Mouse (Mus musculus): Measurements from ENCODE around the gene Rbck1. TPM values are rescaled to one million over a fixed set of nuclear protein-coding genes. Genes with fewer than 3 reads are reported as not detected.

Rbck1 gene
- total and polyA plus RNA-seq, 3 experiments, result 44.3 to 107 (median 45.2) TPM

DNA sequence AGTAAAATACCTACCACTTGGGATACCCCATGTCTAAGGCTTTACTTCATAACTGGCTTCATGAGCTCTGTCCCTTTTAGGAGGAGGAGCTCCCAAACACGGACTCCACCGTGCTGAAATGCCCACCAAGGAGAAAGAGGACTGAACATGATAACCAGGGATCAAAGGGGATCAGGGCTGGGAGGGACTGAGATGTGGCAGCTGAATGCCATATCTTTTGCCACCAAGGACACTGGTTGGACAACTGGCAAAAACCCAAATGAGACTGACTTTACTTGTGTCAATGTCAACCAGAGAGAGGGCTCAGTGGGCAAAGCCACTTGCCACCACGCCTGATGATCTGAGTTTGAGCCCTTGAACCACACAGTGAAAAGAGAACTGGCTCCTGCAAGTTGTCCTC lies 7.6 kb downstream of the Rbck1 start:
- H3K9ac ChIP-seq (ENCODE audit: low read depth, low read length), result no peak overlapping the region
- H3K4me3 ChIP-seq, result no peak overlapping the region
- 61% methylated on average over 3 of the region's 3 CpGs for WGBS
- peaks cover 8% of the 10 kb centered on the region for H3K36me3 ChIP-seq (ENCODE audit: control insufficient read depth, insufficient read depth, low read length)
- H3K27ac ChIP-seq, result no peak overlapping the region
- no peaks in the 10 kb centered on the region for H3K79me2 ChIP-seq (replicated peaks; ENCODE audit: control insufficient read depth, insufficient read depth, low read length)
- no peak for DNase-seq
- H3K4me1 ChIP-seq (ENCODE audit: control insufficient read depth, insufficient read depth, low read length), result peaks cover 4% of the 10 kb centered on the region
- TF ChIP-seq POLR2A (IDR thresholded peaks at IDR 0.05; ENCODE audit: insufficient read depth, low read depth, low read length), result no peak
- no peak for TF ChIP-seq EP300 (IDR thresholded peaks at IDR 0.05; ENCODE audit: insufficient read depth, low read depth, low read length)
- no peak for TF ChIP-seq CTCF (IDR thresholded peaks at IDR 0.05)
- no peaks in the 10 kb centered on the region for H3K27me3 ChIP-seq (ENCODE audit: control insufficient read depth, insufficient read depth, low read length)
- intact Hi-C loops (cut with DNase I), result no loop called here

DNA sequence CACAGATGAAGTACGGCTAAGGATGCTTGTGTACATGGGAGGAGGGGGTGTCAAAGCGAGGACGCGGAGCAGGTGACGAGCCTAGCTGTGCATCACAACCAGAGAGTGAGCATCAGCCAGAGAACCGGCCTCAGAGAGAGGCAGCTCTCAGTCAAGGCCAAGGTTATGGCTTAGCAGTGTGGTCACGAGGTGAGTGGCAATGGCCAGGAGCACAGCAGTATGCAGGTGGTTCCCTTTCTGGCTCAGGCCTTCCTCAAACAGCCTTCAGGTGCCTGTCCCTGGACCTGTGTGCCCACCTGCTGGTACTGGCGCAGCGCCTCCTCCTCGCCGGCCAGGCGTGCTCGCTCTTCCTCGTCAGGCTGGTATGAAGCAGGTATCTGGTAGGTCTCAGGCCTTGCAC lies 8.5 kb downstream of the Rbck1 start:
- Histone ChIP-seq H3K36me3 (ENCODE audit: control insufficient read depth, insufficient read depth, low read length) (peaks cover 8% of the 10 kb centered on the region), H3K79me2 (replicated peaks; ENCODE audit: control insufficient read depth, insufficient read depth, low read length) (no peaks in the 10 kb centered on the region), H3K27ac (no peak overlapping the region), H3K4me3 (no peak overlapping the region), H3K4me1 (ENCODE audit: control insufficient read depth, insufficient read depth, low read length) (peaks cover 4% of the 10 kb centered on the region), H3K27me3 (ENCODE audit: control insufficient read depth, insufficient read depth, low read length) (no peaks in the 10 kb centered on the region), H3K9ac (ENCODE audit: low read depth, low read length) (no peak overlapping the region)
- TF ChIP-seq CTCF (IDR thresholded peaks at IDR 0.05), result no peak
- TF ChIP-seq POLR2A (IDR thresholded peaks at IDR 0.05; ENCODE audit: insufficient read depth, low read depth, low read length), result no peak
- TF ChIP-seq EP300 (IDR thresholded peaks at IDR 0.05; ENCODE audit: insufficient read depth, low read depth, low read length), result no peak
- DNase-seq, result no peak
- 95% methylated on average over 14 of the region's 14 CpGs for WGBS
- intact Hi-C loops (cut with DNase I), result no loop called here

DNA sequence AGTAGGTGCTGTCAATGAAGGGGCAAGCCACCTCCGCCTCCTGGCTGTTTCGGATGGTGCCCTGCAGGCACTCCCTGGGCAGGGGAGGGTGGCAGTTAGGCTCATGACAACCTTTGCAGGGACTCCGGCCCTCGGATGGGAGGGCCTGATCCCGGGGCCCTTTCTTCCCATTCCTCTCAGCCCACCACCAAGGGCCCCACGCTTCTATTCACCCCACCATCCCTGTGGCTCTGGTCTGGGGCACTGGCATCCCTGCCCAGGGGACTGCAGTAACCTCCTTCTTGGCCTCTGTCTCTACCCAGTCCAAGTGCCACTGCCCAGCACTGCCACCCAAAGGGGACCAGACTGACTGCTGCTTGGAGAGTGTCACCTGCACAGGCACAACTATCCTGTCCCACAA lies 10.3 kb downstream of the Rbck1 start:
- Histone ChIP-seq H3K79me2 (replicated peaks; ENCODE audit: control insufficient read depth, insufficient read depth, low read length) (no peaks in the 10 kb centered on the region), H3K4me3 (no peak overlapping the region), H3K36me3 (ENCODE audit: control insufficient read depth, insufficient read depth, low read length) (no peaks in the 10 kb centered on the region), H3K9ac (ENCODE audit: low read depth, low read length) (no peak overlapping the region), H3K27me3 (ENCODE audit: control insufficient read depth, insufficient read depth, low read length) (no peaks in the 10 kb centered on the region), H3K4me1 (ENCODE audit: control insufficient read depth, insufficient read depth, low read length) (no peaks in the 10 kb centered on the region), H3K27ac (no peak overlapping the region)
- 96% methylated on average over 6 of the region's 6 CpGs for WGBS
- DNase-seq, result no peak
- TF ChIP-seq CTCF (IDR thresholded peaks at IDR 0.05) (no peak), POLR2A (IDR thresholded peaks at IDR 0.05; ENCODE audit: insufficient read depth, low read depth, low read length) (no peak), EP300 (IDR thresholded peaks at IDR 0.05; ENCODE audit: insufficient read depth, low read depth, low read length) (no peak)
- intact Hi-C loops (cut with DNase I), result no loop called here

DNA sequence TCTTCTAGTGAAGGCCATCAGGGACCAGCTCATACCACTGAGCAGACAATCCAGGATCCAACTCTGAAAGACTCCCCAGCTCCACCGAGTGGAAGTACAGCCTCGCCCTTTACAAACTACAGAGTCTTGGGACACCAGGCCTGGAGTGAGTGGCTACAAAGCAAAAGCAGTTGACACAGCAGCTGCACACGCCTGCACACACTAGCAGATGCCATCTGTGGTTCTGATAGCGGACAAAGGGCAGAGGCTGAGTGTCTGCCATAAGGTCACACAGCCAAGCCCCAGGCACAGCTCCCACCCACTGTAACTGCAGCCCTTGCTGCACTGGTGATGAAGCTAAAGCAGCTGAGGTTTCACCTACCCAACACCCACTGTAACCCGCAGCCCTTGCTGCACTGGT lies 10.9 kb downstream of the Rbck1 start:
- TF ChIP-seq EP300 (IDR thresholded peaks at IDR 0.05; ENCODE audit: insufficient read depth, low read depth, low read length) (no peak), POLR2A (IDR thresholded peaks at IDR 0.05; ENCODE audit: insufficient read depth, low read depth, low read length) (no peak), CTCF (IDR thresholded peaks at IDR 0.05) (no peak)
- intact Hi-C loops (cut with DNase I), result no loop called here
- no peaks in the 10 kb centered on the region for H3K27me3 ChIP-seq (ENCODE audit: control insufficient read depth, insufficient read depth, low read length)
- H3K36me3 ChIP-seq (ENCODE audit: control insufficient read depth, insufficient read depth, low read length), result no peaks in the 10 kb centered on the region
- H3K27ac ChIP-seq, result no peak overlapping the region
- no peaks in the 10 kb centered on the region for H3K4me1 ChIP-seq (ENCODE audit: control insufficient read depth, insufficient read depth, low read length)
- no peak overlapping the region for H3K9ac ChIP-seq (ENCODE audit: low read depth, low read length)
- 87% methylated on average over 5 of the region's 5 CpGs for WGBS
- no peaks in the 10 kb centered on the region for H3K79me2 ChIP-seq (replicated peaks; ENCODE audit: control insufficient read depth, insufficient read depth, low read length)
- H3K4me3 ChIP-seq, result no peak overlapping the region
- no peak for DNase-seq

DNA sequence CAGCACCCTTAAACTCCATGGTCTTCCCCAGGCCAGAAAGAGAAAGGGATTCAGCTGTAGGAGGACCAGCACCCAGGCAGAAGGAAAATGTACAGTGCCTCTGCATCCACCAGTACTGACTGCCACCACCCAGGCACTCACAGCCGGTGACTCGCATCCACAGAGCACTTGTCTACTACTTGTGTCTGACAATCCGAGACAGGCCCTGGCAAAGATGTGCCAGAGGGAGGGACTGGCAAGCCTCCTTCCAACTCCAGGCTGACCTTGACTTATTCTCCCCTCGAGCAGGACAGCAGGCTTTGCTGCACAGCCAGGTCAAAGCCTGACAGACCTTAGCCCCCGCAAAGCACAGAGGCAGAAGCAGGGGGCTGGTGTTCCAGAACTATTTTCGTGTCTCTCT lies 15.4 kb downstream of the Rbck1 start:
- DNase-seq, result peak in 1 of 2 experiments; percentile 58
- H3K27me3 ChIP-seq (ENCODE audit: control insufficient read depth, insufficient read depth, low read length), result no peaks in the 10 kb centered on the region
- H3K27ac ChIP-seq, result no peak overlapping the region
- intact Hi-C loops (cut with DNase I), result no loop called here
- no peaks in the 10 kb centered on the region for H3K79me2 ChIP-seq (replicated peaks; ENCODE audit: control insufficient read depth, insufficient read depth, low read length)
- WGBS, result 56% methylated on average over 6 of the region's 6 CpGs
- no peak; the same call in 1 of the 2 replicates for TF ChIP-seq POLR2A (IDR thresholded peaks at IDR 0.05; ENCODE audit: insufficient read depth, low read depth, low read length)
- TF ChIP-seq EP300 (IDR thresholded peaks at IDR 0.05; ENCODE audit: insufficient read depth, low read depth, low read length), result no peak
- no peak for TF ChIP-seq CTCF (IDR thresholded peaks at IDR 0.05)
- H3K4me1 ChIP-seq (ENCODE audit: control insufficient read depth, insufficient read depth, low read length), result no peaks in the 10 kb centered on the region
- H3K36me3 ChIP-seq (ENCODE audit: control insufficient read depth, insufficient read depth, low read length), result peaks cover 5% of the 10 kb centered on the region
- no peak overlapping the region for H3K9ac ChIP-seq (ENCODE audit: low read depth, low read length)
- H3K4me3 ChIP-seq, result no peak overlapping the region

DNA sequence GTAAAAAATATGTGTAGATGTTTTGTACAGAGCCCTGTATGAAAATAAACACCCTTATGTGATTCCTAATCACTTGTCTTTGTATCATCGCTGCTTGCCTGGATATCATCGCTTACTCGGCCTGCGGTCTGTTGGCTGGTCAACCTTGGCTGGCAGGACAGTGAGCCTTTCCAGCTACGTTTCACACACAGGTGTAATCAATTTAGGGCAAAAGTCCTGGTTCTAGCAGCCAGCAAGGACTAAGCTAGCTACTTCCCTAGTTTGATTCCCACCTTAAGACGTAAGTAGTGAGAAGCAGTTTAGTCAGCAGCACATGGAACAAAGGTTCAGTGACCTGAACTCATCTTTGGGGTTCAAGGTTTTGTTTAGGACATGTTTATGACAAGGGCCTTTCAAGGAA lies 18.5 kb downstream of the Rbck1 start:
- H3K9ac ChIP-seq (ENCODE audit: low read depth, low read length), result no peak overlapping the region
- no peaks in the 10 kb centered on the region for H3K79me2 ChIP-seq (replicated peaks; ENCODE audit: control insufficient read depth, insufficient read depth, low read length)
- TF ChIP-seq POLR2A (IDR thresholded peaks at IDR 0.05; ENCODE audit: insufficient read depth, low read depth, low read length) (no peak), CTCF (IDR thresholded peaks at IDR 0.05) (no peak), EP300 (IDR thresholded peaks at IDR 0.05; ENCODE audit: insufficient read depth, low read depth, low read length) (no peak)
- no peaks in the 10 kb centered on the region for H3K4me1 ChIP-seq (ENCODE audit: control insufficient read depth, insufficient read depth, low read length)
- 72% methylated on average over 6 of the region's 6 CpGs for whole genome bisulfite sequencing
- DNase-seq, result no peak
- peaks cover 5% of the 10 kb centered on the region for H3K36me3 ChIP-seq (ENCODE audit: control insufficient read depth, insufficient read depth, low read length)
- H3K4me3 ChIP-seq, result no peak overlapping the region
- no peak overlapping the region for H3K27ac ChIP-seq
- intact Hi-C loops (cut with DNase I), result no loop called here
- H3K27me3 ChIP-seq (ENCODE audit: control insufficient read depth, insufficient read depth, low read length), result no peaks in the 10 kb centered on the region
